Mouse (Mus musculus): ENCODE data around the gene Sh3d21. TPM values are rescaled to one million over a fixed set of nuclear protein-coding genes. Genes with fewer than 3 reads are reported as not detected.
A peak's percentile ranks its signal among the peaks of the same experiment; 100 is the strongest.

The Sh3d21 gene
- 2.7 and 3.1 TPM in 2 replicates for polyA plus RNA-seq (2014; fragmentation: Nextera tagmentation; extraction: Ambion mirVana)

GRCm38 (mm10) chr4:126163067-126163659, at the start of gene Sh3d21:
Sh3d21 (minus strand) TSS chr4:126163491.
- peak within 1 kb of the TSS; percentile 99 for H3K4me2 ChIP-seq
- H3K36me3 ChIP-seq (ENCODE audit: control insufficient read depth, insufficient read depth, low read length), result peaks cover 10% of the 10 kb centered on the region
- H3K9ac ChIP-seq (ENCODE audit: low read depth, low read length), result peak within 1 kb of the TSS; percentile 80
- peak within 1 kb of the TSS; percentile 74 for H3K27ac ChIP-seq (ENCODE audit: low read depth, low read length)
- peak; percentile 35 for ATAC-seq (replicated peaks; ENCODE audit: insufficient number of reproducible peaks, low FRiP score, low TSS enrichment)
- 7% methylated on average over 22 of the region's 22 CpGs for WGBS (ENCODE audit: insufficient replicate concordance)
- no peaks in the 10 kb centered on the region for H3K27me3 ChIP-seq (ENCODE audit: control insufficient read depth, insufficient read depth, low read length)
- peaks cover 15% of the 10 kb centered on the region for H3K4me1 ChIP-seq (ENCODE audit: control insufficient read depth, insufficient read depth, low read length)
- H3K4me3 ChIP-seq (ENCODE audit: low read depth, low read length), result peak within 1 kb of the TSS; percentile 53
- no peaks in the 10 kb centered on the region for H3K9me3 ChIP-seq (replicated peaks; ENCODE audit: control insufficient read depth, low read length)

DNA sequence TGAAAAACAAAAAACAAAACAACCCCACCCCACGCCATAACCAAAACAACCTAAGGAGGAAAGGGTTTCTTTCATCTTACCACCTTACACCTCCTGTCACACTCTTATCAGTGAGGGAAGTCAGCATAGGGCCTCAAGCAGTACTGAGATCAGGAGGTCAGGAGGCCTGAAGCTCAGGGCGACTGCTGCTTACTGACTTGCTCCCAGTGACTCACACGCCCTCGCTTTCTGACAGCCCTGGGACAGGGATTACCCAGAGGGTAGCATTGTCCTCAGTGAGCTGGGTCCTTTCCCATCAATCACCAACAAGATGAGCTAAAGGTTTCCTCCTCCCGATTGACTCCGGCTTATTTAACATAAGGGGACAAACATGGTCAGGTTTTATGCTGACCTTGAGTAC, 43.8 kb upstream of the Sh3d21 start:
- 42% methylated on average over 6 of the region's 6 CpGs for WGBS (ENCODE audit: insufficient replicate concordance)
- H3K4me2 ChIP-seq, result no peak overlapping the region

DNA sequence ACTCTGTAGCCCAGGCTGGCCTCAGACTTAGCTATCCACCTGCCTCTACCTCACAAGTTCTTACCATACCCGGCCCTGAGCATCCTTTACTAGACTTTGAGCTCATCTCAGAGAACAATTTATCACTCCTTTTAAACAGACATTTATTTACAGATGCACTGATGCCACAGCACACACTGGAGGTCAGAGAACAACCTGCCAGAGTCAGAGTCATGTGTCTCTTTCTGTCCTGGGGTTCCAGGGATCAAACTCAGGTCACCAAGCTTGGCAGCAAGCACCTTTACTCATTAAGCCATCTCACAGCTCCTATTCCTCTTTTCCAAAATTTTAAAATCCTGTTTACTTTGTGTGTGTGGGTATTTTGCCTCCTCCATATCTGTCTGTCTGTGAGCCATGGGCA, 42.1 kb upstream of the Sh3d21 start:
- no peak for ATAC-seq (replicated peaks; ENCODE audit: insufficient number of reproducible peaks, low FRiP score, low TSS enrichment)
- Histone ChIP-seq H3K9ac (ENCODE audit: low read depth, low read length) (no peak overlapping the region), H3K4me1 (ENCODE audit: control insufficient read depth, insufficient read depth, low read length) (peaks cover 7% of the 10 kb centered on the region), H3K27me3 (ENCODE audit: control insufficient read depth, insufficient read depth, low read length) (no peaks in the 10 kb centered on the region), H3K36me3 (ENCODE audit: control insufficient read depth, insufficient read depth, low read length) (no peaks in the 10 kb centered on the region), H3K4me2 (no peak overlapping the region), H3K4me3 (ENCODE audit: low read depth, low read length) (no peak overlapping the region), H3K27ac (ENCODE audit: low read depth, low read length) (no peak overlapping the region), H3K9me3 (replicated peaks; ENCODE audit: control insufficient read depth, low read length) (no peaks in the 10 kb centered on the region)
- 85% methylated on average over 1 of the region's 1 CpGs for WGBS (ENCODE audit: insufficient replicate concordance)

More for the DNA sequence above, 43.8 kb upstream of the Sh3d21 start:
- no peaks in the 10 kb centered on the region for H3K4me1 ChIP-seq (ENCODE audit: control insufficient read depth, insufficient read depth, low read length)
- H3K27ac ChIP-seq (ENCODE audit: low read depth, low read length), result no peak overlapping the region
- no peaks in the 10 kb centered on the region for H3K36me3 ChIP-seq (ENCODE audit: control insufficient read depth, insufficient read depth, low read length)
- no peak for ATAC-seq (replicated peaks; ENCODE audit: insufficient number of reproducible peaks, low FRiP score, low TSS enrichment)
- H3K4me3 ChIP-seq (ENCODE audit: low read depth, low read length), result no peak overlapping the region
- H3K9me3 ChIP-seq (replicated peaks; ENCODE audit: control insufficient read depth, low read length), result no peaks in the 10 kb centered on the region
- H3K27me3 ChIP-seq (ENCODE audit: control insufficient read depth, insufficient read depth, low read length), result no peaks in the 10 kb centered on the region
- no peak overlapping the region for H3K9ac ChIP-seq (ENCODE audit: low read depth, low read length)

GRCm38 (mm10) chr4:126204661-126205230, 41.5 kb upstream of the Sh3d21 start:
- Histone ChIP-seq H3K27me3 (ENCODE audit: control insufficient read depth, insufficient read depth, low read length) (no peaks in the 10 kb centered on the region), H3K4me1 (ENCODE audit: control insufficient read depth, insufficient read depth, low read length) (peaks cover 14% of the 10 kb centered on the region), H3K4me3 (ENCODE audit: low read depth, low read length) (no peak overlapping the region), H3K9ac (ENCODE audit: low read depth, low read length) (no peak overlapping the region), H3K36me3 (ENCODE audit: control insufficient read depth, insufficient read depth, low read length) (no peaks in the 10 kb centered on the region), H3K9me3 (replicated peaks; ENCODE audit: control insufficient read depth, low read length) (no peaks in the 10 kb centered on the region), H3K4me2 (no peak overlapping the region), H3K27ac (ENCODE audit: low read depth, low read length) (no peak overlapping the region)
- 67% methylated on average over 12 of the region's 12 CpGs for WGBS (ENCODE audit: insufficient replicate concordance)
- ATAC-seq (replicated peaks; ENCODE audit: insufficient number of reproducible peaks, low FRiP score, low TSS enrichment), result no peak

GRCm38 (mm10) chr4:126204016-126204415, 40.7 kb upstream of the Sh3d21 start:
- H3K4me3 ChIP-seq (ENCODE audit: low read depth, low read length), result no peak overlapping the region
- H3K4me1 ChIP-seq (ENCODE audit: control insufficient read depth, insufficient read depth, low read length), result peaks cover 18% of the 10 kb centered on the region
- no peaks in the 10 kb centered on the region for H3K36me3 ChIP-seq (ENCODE audit: control insufficient read depth, insufficient read depth, low read length)
- WGBS (ENCODE audit: insufficient replicate concordance), result 80% methylated on average over 8 of the region's 8 CpGs
- ATAC-seq (replicated peaks; ENCODE audit: insufficient number of reproducible peaks, low FRiP score, low TSS enrichment), result no peak
- H3K9ac ChIP-seq (ENCODE audit: low read depth, low read length), result 0 out of 2 replicates have a peak overlapping the region, but pooled peaks have one; percentile 28
- H3K4me2 ChIP-seq, result peak overlapping the region; percentile 24; the same call in 1 of the 2 replicates
- H3K27ac ChIP-seq (ENCODE audit: low read depth, low read length), result no peak overlapping the region; the same call in 1 of the 2 replicates
- no peaks in the 10 kb centered on the region for H3K9me3 ChIP-seq (replicated peaks; ENCODE audit: control insufficient read depth, low read length)
- H3K27me3 ChIP-seq (ENCODE audit: control insufficient read depth, insufficient read depth, low read length), result no peaks in the 10 kb centered on the region

DNA sequence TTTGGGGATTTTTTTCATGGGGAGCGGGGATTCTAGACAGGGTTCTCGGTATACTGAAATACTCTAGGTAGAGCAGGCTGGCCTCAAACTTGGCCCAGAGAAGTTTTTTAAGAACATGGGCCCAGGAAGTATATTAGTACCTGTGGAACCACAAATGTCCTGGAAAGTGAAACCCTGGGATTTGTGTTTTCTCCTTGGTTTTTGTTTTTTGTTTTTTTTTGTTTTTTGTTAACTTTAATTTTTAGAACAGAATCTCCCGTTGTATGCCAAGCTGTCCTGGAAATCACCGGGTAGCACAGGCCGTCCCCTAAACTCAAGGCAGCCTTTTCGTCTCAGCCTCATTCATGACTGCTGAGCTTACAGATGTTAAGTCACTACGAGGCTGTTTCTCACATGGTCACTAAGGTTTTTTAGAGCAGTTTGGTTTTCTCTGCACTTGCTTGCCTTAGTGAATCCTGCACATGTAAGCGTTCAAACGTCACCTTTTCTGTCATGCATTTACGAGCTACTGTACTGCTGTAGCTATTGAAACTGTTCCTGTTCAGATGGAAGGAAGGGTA, 40.1 kb upstream of the Sh3d21 start:
- Histone ChIP-seq H3K4me2 (peak overlapping the region; percentile 69), H3K9ac (ENCODE audit: low read depth, low read length) (peak overlapping the region; percentile 69), H3K27ac (ENCODE audit: low read depth, low read length) (peak overlapping the region; percentile 95), H3K4me3 (ENCODE audit: low read depth, low read length) (peak overlapping the region; percentile 68), H3K9me3 (replicated peaks; ENCODE audit: control insufficient read depth, low read length) (no peaks in the 10 kb centered on the region), H3K4me1 (ENCODE audit: control insufficient read depth, insufficient read depth, low read length) (peaks cover 23% of the 10 kb centered on the region), H3K27me3 (ENCODE audit: control insufficient read depth, insufficient read depth, low read length) (no peaks in the 10 kb centered on the region), H3K36me3 (ENCODE audit: control insufficient read depth, insufficient read depth, low read length) (no peaks in the 10 kb centered on the region)
- 75% methylated on average over 10 of the region's 10 CpGs for WGBS (ENCODE audit: insufficient replicate concordance)
- no peak for ATAC-seq (replicated peaks; ENCODE audit: insufficient number of reproducible peaks, low FRiP score, low TSS enrichment)

DNA sequence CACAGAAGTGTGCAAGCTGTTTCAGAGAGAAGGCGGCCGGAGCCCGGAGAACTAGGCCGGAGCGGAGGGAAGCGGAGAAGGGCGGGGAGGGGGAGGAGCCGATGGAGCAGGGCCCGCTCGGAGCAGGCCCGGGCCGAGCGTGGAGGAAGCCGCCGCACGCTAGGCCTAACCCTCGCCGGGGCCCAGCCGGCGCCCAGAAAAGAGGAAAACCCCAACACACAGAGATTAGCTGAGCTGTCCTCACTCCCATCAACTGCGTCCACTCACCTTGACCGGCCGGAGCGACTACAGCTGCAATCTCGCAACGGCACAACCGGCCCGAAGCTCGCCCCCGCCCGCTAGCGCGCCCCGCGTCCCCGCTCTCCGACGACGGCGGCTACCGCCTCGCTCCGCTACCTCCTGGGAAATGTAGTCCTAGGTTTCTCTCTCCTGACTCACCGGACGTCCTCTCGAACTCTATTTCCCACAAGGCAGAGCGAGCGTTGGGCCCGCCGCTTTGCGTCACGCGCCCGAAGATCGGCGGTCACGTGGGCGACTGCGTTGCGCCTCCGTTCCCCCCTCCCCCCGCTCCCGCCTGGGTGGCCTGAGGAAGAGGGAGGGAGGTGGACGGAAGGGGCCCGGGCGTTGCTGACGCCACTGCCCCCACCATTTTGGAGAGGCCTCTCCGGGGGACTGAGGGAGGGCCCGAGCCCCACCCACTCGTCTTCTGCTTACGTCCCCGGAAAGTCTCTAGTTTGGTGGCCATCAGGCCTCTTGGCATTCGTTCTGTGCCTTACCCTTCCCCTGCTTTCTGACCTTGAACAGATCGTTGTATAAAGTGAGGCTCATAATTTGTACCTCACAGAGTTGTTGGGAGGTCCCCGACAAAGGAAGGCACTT, 39.3 kb upstream of the Sh3d21 start, which contains the start of gene Thrap3:
Thrap3 (minus strand) TSS at position 458 of the 879 bp plus-strand sequence.
- H3K27me3 ChIP-seq (ENCODE audit: control insufficient read depth, insufficient read depth, low read length), result no peaks in the 10 kb centered on the region
- peaks cover 30% of the 10 kb centered on the region for H3K4me1 ChIP-seq (ENCODE audit: control insufficient read depth, insufficient read depth, low read length)
- peak within 1 kb of the TSS; percentile 89 for H3K4me2 ChIP-seq
- H3K36me3 ChIP-seq (ENCODE audit: control insufficient read depth, insufficient read depth, low read length), result no peaks in the 10 kb centered on the region
- H3K27ac ChIP-seq (ENCODE audit: low read depth, low read length), result peak within 1 kb of the TSS; percentile 95
- H3K9me3 ChIP-seq (replicated peaks; ENCODE audit: control insufficient read depth, low read length), result no peaks in the 10 kb centered on the region
- peak; percentile 97 for ATAC-seq (replicated peaks; ENCODE audit: insufficient number of reproducible peaks, low FRiP score, low TSS enrichment)
- peak within 1 kb of the TSS; percentile 68 for H3K4me3 ChIP-seq (ENCODE audit: low read depth, low read length)
- under 1% methylated on average over 72 of the region's 75 CpGs for WGBS (ENCODE audit: insufficient replicate concordance)
- peak within 1 kb of the TSS; percentile 89 for H3K9ac ChIP-seq (ENCODE audit: low read depth, low read length)

- Histone ChIP-seq H3K27me3 (ENCODE audit: control insufficient read depth, insufficient read depth, low read length) (no peaks in the 10 kb centered on the region), H3K27ac (ENCODE audit: low read depth, low read length) (peak overlapping the region; percentile 95), H3K9ac (ENCODE audit: low read depth, low read length) (peak overlapping the region; percentile 89), H3K4me2 (peak overlapping the region; percentile 89), H3K4me1 (ENCODE audit: control insufficient read depth, insufficient read depth, low read length) (peaks cover 32% of the 10 kb centered on the region), H3K9me3 (replicated peaks; ENCODE audit: control insufficient read depth, low read length) (no peaks in the 10 kb centered on the region), H3K4me3 (ENCODE audit: low read depth, low read length) (peak overlapping the region; percentile 68), H3K36me3 (ENCODE audit: control insufficient read depth, insufficient read depth, low read length) (no peaks in the 10 kb centered on the region)
- WGBS (ENCODE audit: insufficient replicate concordance), result under 1% methylated on average over 28 of the region's 28 CpGs
- no peak for ATAC-seq (replicated peaks; ENCODE audit: insufficient number of reproducible peaks, low FRiP score, low TSS enrichment)
Observed at GRCm38 (mm10) chr4:126201514-126202302, 38.4 kb upstream of the Sh3d21 start.

Measured in heart, embryonic 11.5 days (tissue).